Mouse (Mus musculus) T-cell, adult 2 months (primary cell): ENCODE results near the gene Stx16.

Experiments used
- DNase-seq: peaks from one replicate; pipeline ENCODE4 v3.0.0; 2022; ENCODE audit warnings: low spot score

Stx16 gene

GRCm38 (mm10) chr2:174126522-174127375 lies 50.6 kb downstream of the Stx16 start:
- DNase-seq = no peak

- no peak for DNase-seq
These were observed 51.2 kb downstream of the Stx16 start for GRCm38 (mm10) chr2:174127376-174127713.

- no peak for DNase-seq
These were observed 52.8 kb downstream of the Stx16 start for GRCm38 (mm10) chr2:174128926-174129325.

GRCm38 (mm10) chr2:174130468-174131097 lies 54.5 kb downstream of the Stx16 start:
- DNase-seq = no peak

GRCm38 (mm10) chr2:174132413-174132969 lies 56.4 kb downstream of the Stx16 start:
- no peak for DNase-seq
